In the genomic region with DNA sequence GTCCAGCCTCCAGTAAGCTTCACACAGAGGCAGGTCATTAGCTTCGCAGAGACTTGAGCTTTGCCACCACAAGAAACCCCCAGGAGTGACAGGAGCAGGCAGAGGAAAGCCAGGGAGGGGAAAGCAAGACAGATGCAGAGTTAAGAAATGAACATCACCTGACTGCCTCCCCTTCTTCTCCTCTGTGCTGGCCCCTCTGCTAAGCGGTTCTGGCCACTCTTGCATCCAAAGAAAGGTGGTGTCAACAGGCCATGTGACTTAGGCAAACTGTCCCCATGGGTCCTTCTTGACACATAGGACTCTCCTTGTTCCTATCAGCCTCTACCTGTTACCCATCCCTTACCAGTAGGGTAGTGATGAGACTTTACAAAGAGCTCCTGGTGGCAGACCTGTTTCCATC, we compare ENCODE assay signal across 14 mouse cellular contexts.
"Had no signal": no experiment of that assay in that cellular context is flagged by ENCODE, and none has a peak within 500 bp of the region (broad histone marks: within the 10 kb centered on the region; RNA-seq: fewer than 3 reads in every experiment).

No protein-coding gene starts in this region.

- H3K4me3 ChIP-seq: lung, embryonic 15.5 days; megakaryocyte, embryonic 14.5 days; midbrain, embryonic 10.5 days had no signal

- H3K4me2 ChIP-seq: lung, embryonic 15.5 days had no signal

- H3K9ac ChIP-seq: liver, embryonic 14.5 days; lung, embryonic 15.5 days had no signal

- H3K9me3 ChIP-seq: lung, embryonic 15.5 days; megakaryocyte, embryonic 14.5 days; midbrain, embryonic 10.5 days had no signal

- H3K27ac ChIP-seq: liver, embryonic 14.5 days; lung, embryonic 15.5 days; midbrain, embryonic 10.5 days had no signal

- H3K27me3 ChIP-seq: lung, embryonic 15.5 days; megakaryocyte, embryonic 14.5 days had no signal

- DNase-seq: kidney, adult 18-20 months; kidney, adult 9 months; kidney, postnatal 14 days; kidney, postnatal 4 days; left cerebral cortex, postnatal 4 days; lung, adult 18-20 months; lung, postnatal 10 days; lung, postnatal 36 days; thymus, adult 18-20 months had no signal

- ATAC-seq: midbrain, embryonic 16.5 days had no signal
